ENCODE assay signal across 14 mouse cellular contexts in the genomic region with DNA sequence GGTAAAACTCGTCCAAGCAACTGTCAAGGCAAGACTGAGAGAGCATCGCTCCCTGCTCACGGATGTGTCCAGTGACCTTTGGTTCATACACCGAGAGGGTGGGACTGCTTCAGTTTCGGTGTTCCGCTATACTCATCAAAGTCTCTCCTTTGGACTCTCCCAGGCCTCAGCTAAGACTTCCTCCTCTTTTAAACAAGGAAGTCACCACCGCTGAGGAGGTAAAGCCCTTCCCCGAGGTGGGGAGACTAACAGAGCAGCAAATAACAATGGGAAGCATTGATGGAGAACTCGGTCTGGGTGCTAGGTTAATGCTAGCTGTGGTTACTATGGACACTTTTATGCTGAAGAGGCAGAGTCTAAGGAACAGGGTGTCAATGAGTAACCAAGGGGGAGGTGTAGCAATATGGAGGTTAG.
DNase-seq lines count a peak whose midpoint lies in the region; ATAC-seq and TF ChIP-seq lines count a peak whose summit lies in the region.
"Had no signal": no experiment of that assay in that cellular context is flagged by ENCODE, and none has a peak within 500 bp of the region (broad histone marks: within the 10 kb centered on the region; RNA-seq: fewer than 3 reads in every experiment).

No protein-coding gene starts in this region.

- H3K27me3 ChIP-seq in liver, postnatal 0 days (ENCODE audit: insufficient read depth, low read length) = no peaks in the 10 kb centered on the region
- H3K27me3 ChIP-seq in liver, embryonic 11.5 days (replicated peaks; ENCODE audit: control insufficient read depth, insufficient read depth, low read length) = no peaks in the 10 kb centered on the region
- no peaks in the 10 kb centered on the region for H3K27me3 ChIP-seq in kidney, embryonic 16.5 days (ENCODE audit: insufficient read depth, low read length)
- no peaks in the 10 kb centered on the region for H3K27me3 ChIP-seq in small intestine, adult 2 months (ENCODE audit: control insufficient read depth, insufficient read depth, low read length)
- H3K27me3 ChIP-seq: limb, embryonic 13.5 days had no signal

- no peak for DNase-seq in liver, postnatal 0 days
- no peak for DNase-seq in liver, embryonic 11.5 days (ENCODE audit: low spot score)
- DNase-seq in retina, embryonic 14.5 days (ENCODE audit: low spot score) = no peak
- no peak for DNase-seq in frontal cortex, postnatal 36 days (ENCODE audit: low spot score in 2 of 2)
- DNase-seq in cerebellum, adult 9-10 months = no peak
- DNase-seq: adrenal gland, adult 8-10 months; B cell, adult 2 months; cerebellum, adult 11-12 months; heart, postnatal 4 days had no signal

- no peak overlapping the region for H3K27ac ChIP-seq in liver, postnatal 0 days (ENCODE audit: low read depth)
- no peak overlapping the region for H3K27ac ChIP-seq in liver, embryonic 11.5 days (ENCODE audit: low read depth, low read length)
- peak overlapping the region; percentile 82 for H3K27ac ChIP-seq in kidney, embryonic 16.5 days (ENCODE audit: low read length)
- H3K27ac ChIP-seq in small intestine, adult 2 months (ENCODE audit: insufficient read depth, low read depth, low read length) = peak overlapping the region; percentile 98
- H3K27ac ChIP-seq: limb, embryonic 13.5 days; midbrain, embryonic 10.5 days had no signal

- 55% methylated on average over 9 of the region's 9 CpGs for WGBS in liver, postnatal 0 days (ENCODE audit: insufficient replicate concordance)
- WGBS in liver, embryonic 11.5 days = 67% methylated on average over 9 of the region's 9 CpGs
- 51% methylated on average over 9 of the region's 9 CpGs for WGBS in kidney, embryonic 16.5 days
- WGBS in small intestine, adult 2 months = 20% methylated on average over 9 of the region's 9 CpGs

- H3K4me2 ChIP-seq in liver, postnatal 0 days (ENCODE audit: low read depth, low read length) = no peak overlapping the region
- H3K4me2 ChIP-seq in liver, embryonic 11.5 days = no peak overlapping the region
- H3K4me2 ChIP-seq in kidney, embryonic 16.5 days (replicated peaks; ENCODE audit: low read depth, low read length) = peak overlapping the region; percentile 32
- H3K4me2 ChIP-seq: limb, embryonic 13.5 days had no signal

- no peaks in the 10 kb centered on the region for H3K4me1 ChIP-seq in liver, postnatal 0 days (ENCODE audit: insufficient read depth)
- 0 out of 2 replicates have a peak, but pooled peaks cover 5% of the 10 kb centered on the region for H3K4me1 ChIP-seq in liver, embryonic 11.5 days (replicated peaks; ENCODE audit: control insufficient read depth, insufficient read depth, low read length)
- H3K4me1 ChIP-seq in kidney, embryonic 16.5 days (ENCODE audit: insufficient read depth, low read length) = peaks cover 8% of the 10 kb centered on the region; the same call in 1 of the 2 replicates
- H3K4me1 ChIP-seq in small intestine, adult 2 months (ENCODE audit: control insufficient read depth, insufficient read depth, insufficient read length, low read length) = peaks cover 32% of the 10 kb centered on the region; the same call in 1 of the 2 replicates

- TF ChIP-seq POLR2A in small intestine, adult 2 months (IDR thresholded peaks at IDR 0.05; ENCODE audit: low read depth, low read length) = peak; percentile 86

- 0 out of 2 replicates have a peak, but pooled peaks have one; percentile 33 for ATAC-seq in liver, postnatal 0 days
- ATAC-seq in liver, embryonic 11.5 days (replicated peaks; ENCODE audit: low FRiP score) = no peak
- ATAC-seq in granulocyte monocyte progenitor cell, adult 5-6 weeks (replicated peaks; ENCODE audit: poor library complexity, severe bottlenecking) = peak; percentile 76
- peak; percentile 93 for ATAC-seq in kidney, embryonic 16.5 days (ENCODE audit: low FRiP score, low TSS enrichment)

- no peak overlapping the region for H3K9ac ChIP-seq in liver, postnatal 0 days (replicated peaks)
- H3K9ac ChIP-seq in liver, embryonic 11.5 days (ENCODE audit: low read depth, low read length) = no peak overlapping the region
- no peak overlapping the region for H3K9ac ChIP-seq in kidney, embryonic 16.5 days (replicated peaks; ENCODE audit: low read length)
- H3K9ac ChIP-seq: limb, embryonic 13.5 days had no signal

- no peak overlapping the region for H3K4me3 ChIP-seq in liver, postnatal 0 days (ENCODE audit: low read depth, low read length)
- no peak overlapping the region for H3K4me3 ChIP-seq in liver, embryonic 11.5 days (ENCODE audit: low read depth, low read length)
- peak overlapping the region; percentile 35 for H3K4me3 ChIP-seq in kidney, embryonic 16.5 days (ENCODE audit: low read length)
- H3K4me3 ChIP-seq in small intestine, adult 2 months (ENCODE audit: low read depth, low read length) = peak overlapping the region; percentile 47; the same call in 1 of the 2 replicates
- H3K4me3 ChIP-seq: limb, embryonic 13.5 days; midbrain, embryonic 10.5 days had no signal

- no peak for TF ChIP-seq CTCF in liver, postnatal 0 days (IDR thresholded peaks at IDR 0.05; ENCODE audit: low read depth)
- TF ChIP-seq CTCF in small intestine, adult 2 months (IDR thresholded peaks at IDR 0.05; ENCODE audit: extremely low read depth, insufficient read length, insufficient replicate concordance, low read depth, low read length) = no peak

- no peak for TF ChIP-seq EP300 in liver, postnatal 0 days (IDR thresholded peaks at IDR 0.05; ENCODE audit: low read depth)

- H3K36me3 ChIP-seq in liver, postnatal 0 days (replicated peaks; ENCODE audit: insufficient read depth, low read length) = no peaks in the 10 kb centered on the region
- H3K36me3 ChIP-seq in liver, embryonic 11.5 days (ENCODE audit: control insufficient read depth, insufficient read depth, low read length) = no peaks in the 10 kb centered on the region
- H3K36me3 ChIP-seq in kidney, embryonic 16.5 days (ENCODE audit: insufficient read depth, low read length) = no peaks in the 10 kb centered on the region
- peaks cover 6% of the 10 kb centered on the region for H3K36me3 ChIP-seq in small intestine, adult 2 months (ENCODE audit: control insufficient read depth, insufficient read depth, low read length)
- H3K36me3 ChIP-seq: limb, embryonic 13.5 days; midbrain, embryonic 10.5 days had no signal

- no peaks in the 10 kb centered on the region for H3K9me3 ChIP-seq in liver, postnatal 0 days (ENCODE audit: low read length)
- 0 out of 2 replicates have a peak, but pooled peaks cover 2% of the 10 kb centered on the region for H3K9me3 ChIP-seq in liver, embryonic 11.5 days (ENCODE audit: control insufficient read depth, low read length)
- H3K9me3 ChIP-seq in kidney, embryonic 16.5 days (ENCODE audit: low read length) = peaks cover 2% of the 10 kb centered on the region; the same call in 1 of the 2 replicates
- H3K9me3 ChIP-seq: limb, embryonic 13.5 days; midbrain, embryonic 10.5 days had no signal

Comparison
In these comparisons a context has a peak if more than half of its experiments do, and no peak if none do; other contexts are left out.
1. H3K27ac ChIP-seq: peak in kidney, embryonic 16.5 days (single experiment) and small intestine, adult 2 months (single experiment); none in liver, postnatal 0 days (single experiment) and liver, embryonic 11.5 days (single experiment).
2. H3K4me3 ChIP-seq: peak in kidney, embryonic 16.5 days (single experiment) and small intestine, adult 2 months (single experiment); none in liver, postnatal 0 days (single experiment) and liver, embryonic 11.5 days (single experiment).